Mouse (Mus musculus): ENCODE measurements around the gene Clock.

- no peak for TF ChIP-seq CTCF (IDR thresholded peaks at IDR 0.05; ENCODE audit: borderline replicate concordance, insufficient read depth, low read length)
- TF ChIP-seq POLR2A (IDR thresholded peaks at IDR 0.05; ENCODE audit: low read depth, low read length) = no peak
Observed at GRCm38 (mm10) chr5:76246539-76246938, 58.1 kb downstream of the Clock start.
